Mouse (Mus musculus) CH12.LX (cell line): ENCODE measurements at regions not wholly inside any gene's neighbourhood (a gene's known extent, or its start where the extent isn't known, plus 50 kb on each side); places are given as distances from the start of the nearest gene placed in this dataset.

ENCODE experiments used
- CHD2 ChIP-seq: IDR thresholded peaks from 2 replicates; pipeline ENCODE4 v1.6.1; 2011; ENCODE audit warnings: low read length, improper control_type of control experiment
- CTCF ChIP-seq, 2 experiments: IDR thresholded peaks in 1 of 2; conservative IDR thresholded peaks in 1 of 2; 2 replicates each; pipeline ENCODE4 v1.5.1; 2011 to 2012; ENCODE audit warnings: low read depth in 2 of 2, low read length in 2 of 2, improper control_type of control experiment in 1 of 2, inconsistent platforms in 1 of 2, mild to moderate bottlenecking in 1 of 2, moderate library complexity in 1 of 2
- HCFC1 ChIP-seq: IDR thresholded peaks from 2 replicates; pipeline ENCODE4 v1.6.1; 2012; ENCODE audit warnings: low read depth, mild to moderate bottlenecking, inconsistent platforms, low read length, improper control_type of control experiment
- TCF12 ChIP-seq: IDR thresholded peaks from 2 replicates; pipeline ENCODE4 v1.6.1; 2014; ENCODE audit warnings: low read depth, mild to moderate bottlenecking, inconsistent platforms, low read length, improper control_type of control experiment
- USF1 ChIP-seq: IDR thresholded peaks from 2 replicates; pipeline ENCODE4 v1.6.1; 2014; ENCODE audit warnings: low read depth, mild to moderate bottlenecking, inconsistent platforms, low read length, improper control_type of control experiment

DNA sequence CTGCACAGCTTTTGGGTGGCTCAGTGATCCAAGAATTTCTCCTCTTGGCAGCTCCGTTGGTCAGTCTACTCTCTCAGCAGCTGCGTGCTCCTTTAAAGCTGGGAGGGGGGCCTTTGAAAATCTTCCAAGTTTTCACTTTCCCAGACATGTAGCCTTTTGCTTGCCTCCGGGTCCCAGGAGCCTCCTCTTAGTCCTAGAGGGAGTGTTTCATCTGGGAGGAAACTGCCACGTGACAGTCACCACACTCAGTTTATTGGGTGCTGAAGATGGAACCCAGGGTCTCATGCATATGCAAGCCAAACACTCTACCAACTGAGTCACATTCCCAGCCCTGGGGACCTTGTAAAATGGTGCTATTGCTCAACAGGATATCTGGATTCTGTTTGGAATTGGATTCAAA is 92.5 kb upstream of the Rybp start:
- TF ChIP-seq CTCF (conservative IDR thresholded peaks at IDR 0.05 in 1 of 2, IDR thresholded peaks at IDR 0.05 in 1 of 2; ENCODE audit: low read depth in 2 of 2, low read length in 2 of 2): no peak
- TF ChIP-seq HCFC1: no peak
- TF ChIP-seq USF1: no peak
- no peak for TF ChIP-seq TCF12
- no peak for TF ChIP-seq CHD2
